Mouse (Mus musculus) urinary bladder, adult 2 months (tissue): ENCODE results near the gene Gpx1. TPM values are rescaled to one million over a fixed set of nuclear protein-coding genes. Genes with fewer than 3 reads are reported as not detected.

ENCODE experiments used
- DNase-seq: peaks from one replicate; pipeline ENCODE4 v3.0.0; 2022; ENCODE audit warnings: low spot score
- polyA plus RNA-seq: library from polyadenylated mRNA; depleted of rRNA; stranded (reverse); fragments of >200 nt; gene quantifications from 2 replicates; pipeline ENCODE4 v1.2.3, GENCODE M21; 2012

The Gpx1 gene
- polyA plus RNA-seq, 1 experiment, result 735 TPM

- peak; percentile 32 for DNase-seq
Measured at GRCm38 (mm10) chr9:108339886-108340257, 1.2 kb downstream of the Gpx1 start.

- no peak for DNase-seq
Measured at GRCm38 (mm10) chr9:108340258-108341138, 1.8 kb downstream of the Gpx1 start.

GRCm38 (mm10) chr9:108341139-108341475 is 2.4 kb downstream of the Gpx1 start:
- DNase-seq, result no peak

GRCm38 (mm10) chr9:108341801-108342200 is 3.1 kb downstream of the Gpx1 start:
- DNase-seq, result no peak

GRCm38 (mm10) chr9:108342301-108342831 is 3.7 kb downstream of the Gpx1 start:
- no peak for DNase-seq

GRCm38 (mm10) chr9:108343331-108343730 is 4.6 kb downstream of the Gpx1 start:
- no peak for DNase-seq

- DNase-seq, result no peak
Measured at GRCm38 (mm10) chr9:108343835-108344234, 5.1 kb downstream of the Gpx1 start.

GRCm38 (mm10) chr9:108344471-108344870 is 5.8 kb downstream of the Gpx1 start:
- DNase-seq, result no peak

GRCm38 (mm10) chr9:108347024-108347423 is 8.3 kb downstream of the Gpx1 start:
- DNase-seq, result no peak

GRCm38 (mm10) chr9:108347540-108348289 is 9.0 kb downstream of the Gpx1 start, which contains the start of gene Usp4:
Gene Usp4 (plus strand): TSS chr9:108347853.
- peak; percentile 81 for DNase-seq

GRCm38 (mm10) chr9:108348290-108348680 is 9.6 kb downstream of the Gpx1 start:
- DNase-seq, result no peak

- DNase-seq, result no peak
Measured at GRCm38 (mm10) chr9:108349727-108350126, 11.0 kb downstream of the Gpx1 start.

- DNase-seq, result no peak
Measured at GRCm38 (mm10) chr9:108378234-108378633, 39.5 kb downstream of the Gpx1 start.

- no peak for DNase-seq
Measured at GRCm38 (mm10) chr9:108378736-108379135, 40.0 kb downstream of the Gpx1 start.

GRCm38 (mm10) chr9:108379294-108379693 is 40.6 kb downstream of the Gpx1 start:
- no peak for DNase-seq

- no peak for DNase-seq
Measured at GRCm38 (mm10) chr9:108381382-108381781, 42.7 kb downstream of the Gpx1 start.

- no peak for DNase-seq
Measured at GRCm38 (mm10) chr9:108385006-108385405, 46.3 kb downstream of the Gpx1 start.

- no peak for DNase-seq
Measured at GRCm38 (mm10) chr9:108386816-108387215, 48.1 kb downstream of the Gpx1 start.

GRCm38 (mm10) chr9:108388601-108389000 is 49.9 kb downstream of the Gpx1 start:
- DNase-seq, result no peak

- no peak for DNase-seq
Measured at GRCm38 (mm10) chr9:108389220-108389619, 50.5 kb downstream of the Gpx1 start.
